Mouse (Mus musculus) embryo, embryonic 10 days (tissue): Measurements from ENCODE around the gene Methig1.
"Not testable (repeated sequence)": the region's sequence is repeated elsewhere in the genome, so short reads cannot be mapped to it uniquely, and the experiment has no call there.

Source experiments
- DNase-seq: peaks from one replicate; pipeline ENCODE4 v3.0.0-alpha.2; 2015; ENCODE audit warnings: low spot score

The Methig1 gene

GRCm38 (mm10) chr15:100395561-100395960, 42.6 kb downstream of the Methig1 start:
- DNase-seq = no peak

GRCm38 (mm10) chr15:100400592-100401250, 47.8 kb downstream of the Methig1 start:
- DNase-seq = no peak

GRCm38 (mm10) chr15:100401811-100402210, 48.9 kb downstream of the Methig1 start:
- no peak for DNase-seq

- no peak for DNase-seq
Measured at GRCm38 (mm10) chr15:100402347-100402746, 49.4 kb downstream of the Methig1 start.

- no peak for DNase-seq
Measured at GRCm38 (mm10) chr15:100402798-100403197, 49.8 kb downstream of the Methig1 start.

GRCm38 (mm10) chr15:100403318-100404000, 50.5 kb downstream of the Methig1 start:
- DNase-seq = no peak

- no peak for DNase-seq
Measured at GRCm38 (mm10) chr15:100406088-100406487, 53.1 kb downstream of the Methig1 start.

- DNase-seq = peak; percentile 45
Measured at GRCm38 (mm10) chr15:100410918-100411672, 58.1 kb downstream of the Methig1 start.

- DNase-seq = no peak
Measured at GRCm38 (mm10) chr15:100411731-100412130, 58.8 kb downstream of the Methig1 start.

GRCm38 (mm10) chr15:100413306-100413705, 60.4 kb downstream of the Methig1 start:
- no peak for DNase-seq

- DNase-seq = no peak
Measured at GRCm38 (mm10) chr15:100414011-100414410, 61.1 kb downstream of the Methig1 start.

GRCm38 (mm10) chr15:100414942-100415341, 62.0 kb downstream of the Methig1 start:
- DNase-seq = no peak

GRCm38 (mm10) chr15:100415684-100416083, 62.7 kb downstream of the Methig1 start:
- no peak for DNase-seq

GRCm38 (mm10) chr15:100417854-100418450, 65.0 kb downstream of the Methig1 start:
- no peak for DNase-seq

- DNase-seq = no peak
Measured at GRCm38 (mm10) chr15:100419311-100419710, 66.4 kb downstream of the Methig1 start.

GRCm38 (mm10) chr15:100419901-100420745, 67.2 kb downstream of the Methig1 start:
- no peak for DNase-seq

- DNase-seq = no peak
Measured at GRCm38 (mm10) chr15:100421059-100421757, 68.3 kb downstream of the Methig1 start.

GRCm38 (mm10) chr15:100421758-100422197, 68.8 kb downstream of the Methig1 start, which contains the start of gene Gm5475:
Gene Gm5475, plus strand, starts transcription at chr15:100422147.
- DNase-seq = not testable (repeated sequence)

GRCm38 (mm10) chr15:100422476-100422875, 69.5 kb downstream of the Methig1 start:
- peak; percentile 52 for DNase-seq
